Mouse (Mus musculus): ENCODE results near the gene Traip.
"Not testable (repeated sequence)": the region's sequence is repeated elsewhere in the genome, so short reads cannot be mapped to it uniquely, and the experiment has no call there.

Traip gene

GRCm38 (mm10) chr9:108001922-108002770 lies 52.2 kb downstream of the Traip start, which contains the start of gene Ip6k1:
Gene Ip6k1 (plus strand): TSS chr9:108002501.
- DNase-seq (ENCODE audit: low read depth, low spot score), result peak; percentile 100

GRCm38 (mm10) chr9:108002778-108003530 lies 53.0 kb downstream of the Traip start:
- no peak for DNase-seq (ENCODE audit: low read depth, low spot score)

- DNase-seq (ENCODE audit: low read depth, low spot score), result no peak
Measured at GRCm38 (mm10) chr9:108003531-108003890, 53.6 kb downstream of the Traip start.

- DNase-seq (ENCODE audit: low read depth, low spot score), result no peak
Measured at GRCm38 (mm10) chr9:108008041-108008440, 58.1 kb downstream of the Traip start.

- DNase-seq (ENCODE audit: low read depth, low spot score), result no peak
Measured at GRCm38 (mm10) chr9:108010385-108010784, 60.4 kb downstream of the Traip start.

- DNase-seq (ENCODE audit: low read depth, low spot score), result not testable (repeated sequence)
Measured at GRCm38 (mm10) chr9:108013577-108013976, 63.6 kb downstream of the Traip start.

GRCm38 (mm10) chr9:108017127-108017526 lies 67.2 kb downstream of the Traip start:
- DNase-seq (ENCODE audit: low read depth, low spot score), result no peak

- no peak for DNase-seq (ENCODE audit: low read depth, low spot score)
Measured at GRCm38 (mm10) chr9:108020741-108021140, 70.8 kb downstream of the Traip start.
